Mouse (Mus musculus) neural tube, embryonic 14.5 days (tissue): Measurements from ENCODE around the gene Zeb2. TPM values are rescaled to one million over a fixed set of nuclear protein-coding genes. Genes with fewer than 3 reads are reported as not detected.

Source experiments
- ATAC-seq: fragments of 200-750 bp; cut with Nextera tagmentation; 2 replicates; pipeline ENCODE4 v1.8.0; 2017; ENCODE audit warnings: low read depth, mild to moderate bottlenecking, moderate TSS enrichment, moderate library complexity
- H3K27ac ChIP-seq: fragments of 300-500 bp; sonication (generic); 2 replicates; pipeline ENCODE4 v1.5.1; 2014; ENCODE audit warnings: low read depth, mild to moderate bottlenecking, control low read depth, low read length, moderate library complexity, mixed read lengths
- H3K27me3 ChIP-seq: fragments of 300-500 bp; sonication (generic); 2 replicates; pipeline ENCODE4 v1.6.1; 2014; ENCODE audit warnings: low read length; ENCODE audit not compliant: control insufficient read depth, insufficient read depth
- H3K36me3 ChIP-seq: fragments of 300-500 bp; sonication (generic); 2 replicates; pipeline ENCODE4 v1.6.1; 2014; ENCODE audit warnings: low read length, mixed read lengths; ENCODE audit not compliant: control insufficient read depth, insufficient read depth
- H3K4me1 ChIP-seq: fragments of 300-500 bp; sonication (generic); 2 replicates; pipeline ENCODE4 v1.6.1; 2014; ENCODE audit warnings: low read length; ENCODE audit not compliant: control insufficient read depth, insufficient read depth
- H3K4me2 ChIP-seq: fragments of 300-500 bp; sonication (generic); 2 replicates; pipeline ENCODE4 v1.6.1; 2014; ENCODE audit warnings: mild to moderate bottlenecking, low read depth, low read length, control low read depth
- H3K4me3 ChIP-seq: fragments of 300-500 bp; sonication (generic); 2 replicates; pipeline ENCODE4 v1.5.1; 2014; ENCODE audit warnings: low read depth, low read length, control low read depth, mixed read lengths
- H3K9ac ChIP-seq: fragments of 300-500 bp; sonication (generic); replicated peaks from 2 replicates; pipeline ENCODE4 v1.6.1; 2014; ENCODE audit warnings: low read depth, mild to moderate bottlenecking, control low read depth, low read length, mixed read lengths
- H3K9me3 ChIP-seq: fragments of 300-500 bp; sonication (generic); 2 replicates; pipeline ENCODE4 v1.6.1; 2016; ENCODE audit warnings: low read length; ENCODE audit not compliant: control insufficient read depth
- WGBS: fragments of 180-500 bp; shearing (Covaris S2); extraction: QIAGEN DNeasy Blood & Tissue Kit; methylation state at CpG from one replicate; pipeline ENCODE4 v1.1.7; 2014; 5-methylcytosine and 5-hydroxymethylcytosine counted together
- polyA plus RNA-seq: library from polyadenylated mRNA; unstranded; fragments of >200 nt; fragmentation: Nextera tagmentation; extraction: Ambion mirVana; gene quantifications from 2 replicates; pipeline ENCODE4 v1.2.1, GENCODE M21; 2014

Zeb2 gene
- polyA plus RNA-seq, 1 experiment from 2014 or later = 53.8 TPM

- Histone ChIP-seq H3K9ac (no peak overlapping the region), H3K9me3 (no peaks in the 10 kb centered on the region), H3K4me3 (no peak overlapping the region), H3K36me3 (no peaks in the 10 kb centered on the region), H3K27me3 (no peaks in the 10 kb centered on the region), H3K27ac (no peak overlapping the region; the same call in 1 of the 2 replicates), H3K4me1 (peaks cover 46% of the 10 kb centered on the region), H3K4me2 (peak overlapping the region; percentile 73)
- no peak for ATAC-seq
- WGBS = 16% methylated on average over 10 of the region's 10 CpGs
Observed at GRCm38 (mm10) chr2:45103021-45103983, 13.9 kb downstream of the Zeb2 start.

GRCm38 (mm10) chr2:45102191-45102638 lies 15.0 kb downstream of the Zeb2 start:
- no peak for ATAC-seq
- Histone ChIP-seq H3K27ac (no peak overlapping the region), H3K9me3 (no peaks in the 10 kb centered on the region), H3K4me2 (no peak overlapping the region), H3K36me3 (no peaks in the 10 kb centered on the region), H3K9ac (no peak overlapping the region), H3K4me3 (no peak overlapping the region), H3K27me3 (no peaks in the 10 kb centered on the region), H3K4me1 (peaks cover 55% of the 10 kb centered on the region)
- 55% methylated on average over 8 of the region's 8 CpGs for WGBS

GRCm38 (mm10) chr2:45101586-45101985 lies 15.6 kb downstream of the Zeb2 start:
- Histone ChIP-seq H3K4me1 (peaks cover 59% of the 10 kb centered on the region), H3K27ac (no peak overlapping the region)

GRCm38 (mm10) chr2:45101040-45101439 lies 16.2 kb downstream of the Zeb2 start:
- Histone ChIP-seq H3K9me3 (no peaks in the 10 kb centered on the region), H3K9ac (no peak overlapping the region), H3K4me2 (no peak overlapping the region), H3K27ac (no peak overlapping the region), H3K4me3 (no peak overlapping the region), H3K4me1 (peaks cover 59% of the 10 kb centered on the region), H3K36me3 (no peaks in the 10 kb centered on the region), H3K27me3 (no peaks in the 10 kb centered on the region)
- ATAC-seq = no peak
- 60% methylated on average over 4 of the region's 4 CpGs for WGBS

More at GRCm38 (mm10) chr2:45101586-45101985, 15.6 kb downstream of the Zeb2 start:
- H3K9ac ChIP-seq = no peak overlapping the region
- H3K9me3 ChIP-seq = no peaks in the 10 kb centered on the region
- ATAC-seq = no peak
- no peak overlapping the region for H3K4me3 ChIP-seq
- H3K27me3 ChIP-seq = no peaks in the 10 kb centered on the region
- H3K36me3 ChIP-seq = no peaks in the 10 kb centered on the region
- no peak overlapping the region for H3K4me2 ChIP-seq
- WGBS = 60% methylated on average over 2 of the region's 2 CpGs

- no peak overlapping the region for H3K4me2 ChIP-seq
- no peak for ATAC-seq
- no peak overlapping the region for H3K27ac ChIP-seq
- H3K4me1 ChIP-seq = peaks cover 60% of the 10 kb centered on the region
- 48% methylated on average over 7 of the region's 7 CpGs for WGBS
- H3K27me3 ChIP-seq = no peaks in the 10 kb centered on the region
- H3K9ac ChIP-seq = no peak overlapping the region
- H3K36me3 ChIP-seq = no peaks in the 10 kb centered on the region
- H3K9me3 ChIP-seq = no peaks in the 10 kb centered on the region
- H3K4me3 ChIP-seq = no peak overlapping the region
Observed at GRCm38 (mm10) chr2:45100628-45101027, 16.6 kb downstream of the Zeb2 start.

GRCm38 (mm10) chr2:45100017-45100416 lies 17.2 kb downstream of the Zeb2 start:
- no peak overlapping the region for H3K9ac ChIP-seq
- no peak overlapping the region for H3K4me2 ChIP-seq
- no peak overlapping the region for H3K4me3 ChIP-seq
- no peaks in the 10 kb centered on the region for H3K27me3 ChIP-seq
- no peak overlapping the region for H3K27ac ChIP-seq
- ATAC-seq = no peak
- H3K9me3 ChIP-seq = no peaks in the 10 kb centered on the region
- no peaks in the 10 kb centered on the region for H3K36me3 ChIP-seq
- 77% methylated on average over 4 of the region's 4 CpGs for WGBS
- peaks cover 54% of the 10 kb centered on the region for H3K4me1 ChIP-seq

- H3K27me3 ChIP-seq = no peaks in the 10 kb centered on the region
- peaks cover 47% of the 10 kb centered on the region for H3K4me1 ChIP-seq
- no peak overlapping the region for H3K27ac ChIP-seq
- no peak overlapping the region for H3K9ac ChIP-seq
- WGBS = 70% methylated on average over 4 of the region's 4 CpGs
- no peaks in the 10 kb centered on the region; the same call in 1 of the 2 replicates for H3K36me3 ChIP-seq
- H3K9me3 ChIP-seq = no peaks in the 10 kb centered on the region
- no peak overlapping the region for H3K4me3 ChIP-seq
- ATAC-seq = no peak
- no peak overlapping the region for H3K4me2 ChIP-seq
Observed at GRCm38 (mm10) chr2:45099081-45099480, 18.1 kb downstream of the Zeb2 start.

GRCm38 (mm10) chr2:45097969-45098368 lies 19.2 kb downstream of the Zeb2 start:
- peaks cover 48% of the 10 kb centered on the region for H3K4me1 ChIP-seq
- no peak overlapping the region for H3K9ac ChIP-seq
- ATAC-seq = no peak
- H3K4me2 ChIP-seq = no peak overlapping the region; the same call in 1 of the 2 replicates
- H3K4me3 ChIP-seq = no peak overlapping the region
- WGBS = 5% methylated on average over 5 of the region's 5 CpGs
- no peak overlapping the region for H3K27ac ChIP-seq
- H3K36me3 ChIP-seq = no peaks in the 10 kb centered on the region; the same call in 1 of the 2 replicates
- H3K27me3 ChIP-seq = no peaks in the 10 kb centered on the region
- no peaks in the 10 kb centered on the region for H3K9me3 ChIP-seq

- H3K9ac ChIP-seq = no peak overlapping the region
- WGBS = 20% methylated on average over 10 of the region's 10 CpGs
Observed at GRCm38 (mm10) chr2:45096638-45097247, 20.5 kb downstream of the Zeb2 start.

More at GRCm38 (mm10) chr2:45096638-45097247, 20.5 kb downstream of the Zeb2 start:
- H3K9me3 ChIP-seq = no peaks in the 10 kb centered on the region
- H3K4me3 ChIP-seq = no peak overlapping the region
- ATAC-seq = peak; percentile 41; the same call in 1 of the 2 replicates
- H3K4me1 ChIP-seq = peaks cover 37% of the 10 kb centered on the region
- peak overlapping the region; percentile 5; the same call in 1 of the 2 replicates for H3K4me2 ChIP-seq
- H3K27ac ChIP-seq = peak overlapping the region; percentile 69
- no peaks in the 10 kb centered on the region for H3K27me3 ChIP-seq
- no peaks in the 10 kb centered on the region; the same call in 1 of the 2 replicates for H3K36me3 ChIP-seq
